ENCODE assay signal across 13 mouse cellular contexts in genomic region chr5:136550726-136551125, GRCm38 (mm10). TPM values are rescaled to one million over a fixed set of nuclear protein-coding genes. Genes with fewer than 3 reads are reported as not detected.
DNase-seq lines count a peak whose midpoint lies in the region; ATAC-seq lines count a peak whose summit lies in the region.
"Had no signal": no experiment of that assay in that cellular context is flagged by ENCODE, and none has a peak within 500 bp of the region (broad histone marks: within the 10 kb centered on the region; RNA-seq: fewer than 3 reads in every experiment).

No protein-coding gene starts in this region.

- 0 out of 2 replicates have a peak overlapping the region, but pooled peaks have one; percentile 29 for H3K27ac ChIP-seq in heart, embryonic 10.5 days
- H3K27ac ChIP-seq in kidney, embryonic 16.5 days (ENCODE audit: low read length): no peak overlapping the region

- ATAC-seq in kidney, embryonic 16.5 days (ENCODE audit: low FRiP score, low TSS enrichment): no peak
- no peak for ATAC-seq in cerebellum, adult (ENCODE audit: insufficient number of reproducible peaks, low FRiP score, low TSS enrichment)
- ATAC-seq: forebrain, embryonic 16.5 days had no signal

- H3K4me2 ChIP-seq in kidney, embryonic 16.5 days (replicated peaks; ENCODE audit: low read depth, low read length): 0 out of 2 replicates have a peak overlapping the region, but pooled peaks have one; percentile 10
- H3K4me2 ChIP-seq: liver, embryonic 11.5 days had no signal

- 25% methylated on average over 2 of the region's 2 CpGs for WGBS in heart, embryonic 10.5 days
- WGBS in kidney, embryonic 16.5 days: 14% methylated on average over 2 of the region's 2 CpGs

- no peak overlapping the region for H3K9ac ChIP-seq in kidney, embryonic 16.5 days (replicated peaks; ENCODE audit: low read length)

- intact Hi-C loops in heart, postnatal 10 days (cut with DNase I): no loop called here

- H3K9me3 ChIP-seq in heart, embryonic 10.5 days: no peaks in the 10 kb centered on the region
- no peaks in the 10 kb centered on the region for H3K9me3 ChIP-seq in kidney, embryonic 16.5 days (ENCODE audit: low read length)

- no peak for DNase-seq in heart, embryonic 10.5 days (ENCODE audit: low spot score)
- DNase-seq in heart, postnatal 10 days: no peak
- no peak for DNase-seq in kidney, adult 18-20 months
- DNase-seq in T-cell, adult 2 months (ENCODE audit: low spot score): peak; percentile 16
- DNase-seq in thymus, postnatal 25 days: peak; percentile 56
- no peak for DNase-seq in frontal cortex, postnatal 25 days (ENCODE audit: low spot score in 2 of 2)
- DNase-seq: cerebellum, adult 11-12 months; gastrocnemius, postnatal 14 days; right cerebral cortex, postnatal 14 days had no signal

- H3K4me1 ChIP-seq in heart, embryonic 10.5 days: peaks cover 60% of the 10 kb centered on the region
- H3K4me1 ChIP-seq in kidney, embryonic 16.5 days (ENCODE audit: insufficient read depth, low read length): peaks cover 44% of the 10 kb centered on the region

- no peaks in the 10 kb centered on the region for H3K36me3 ChIP-seq in heart, embryonic 10.5 days
- 0 out of 2 replicates have a peak, but pooled peaks cover 2% of the 10 kb centered on the region for H3K36me3 ChIP-seq in kidney, embryonic 16.5 days (ENCODE audit: insufficient read depth, low read length)

- no peak overlapping the region for H3K4me3 ChIP-seq in heart, embryonic 10.5 days
- H3K4me3 ChIP-seq in kidney, embryonic 16.5 days (ENCODE audit: low read length): no peak overlapping the region

- no peaks in the 10 kb centered on the region for H3K27me3 ChIP-seq in heart, embryonic 10.5 days (ENCODE audit: insufficient read depth, poor library complexity, severe bottlenecking)
- no peaks in the 10 kb centered on the region for H3K27me3 ChIP-seq in kidney, embryonic 16.5 days (ENCODE audit: insufficient read depth, low read length)

RNA-seq across cellular contexts. Expression of gene Cux1, which starts 16.6 kb away (rescaled TPM):
- polyA plus RNA-seq in heart, embryonic 10.5 days (2016; fragmentation: Nextera tagmentation; extraction: Ambion mirVana): 60.8 and 65.8 TPM in 2 replicates
- 100 to 1,000 TPM; 113 to 119 TPM for total RNA-seq in heart, postnatal 10 days (2021)
- 110 and 123 TPM in 2 replicates for polyA plus RNA-seq in kidney, embryonic 16.5 days (2015; fragmentation: Nextera tagmentation; extraction: Ambion mirVana)

Comparison
In these comparisons a context has a peak if more than half of its experiments do, and no peak if none do; other contexts are left out.
1. DNase-seq: peak in T-cell, adult 2 months (single experiment) and thymus, postnatal 25 days (single experiment); none in heart, embryonic 10.5 days (single experiment), heart, postnatal 10 days (0 of 2), kidney, adult 18-20 months (single experiment) and frontal cortex, postnatal 25 days (0 of 2).